Mouse (Mus musculus): ENCODE measurements around the gene Lrrc4.

The Lrrc4 gene

DNA sequence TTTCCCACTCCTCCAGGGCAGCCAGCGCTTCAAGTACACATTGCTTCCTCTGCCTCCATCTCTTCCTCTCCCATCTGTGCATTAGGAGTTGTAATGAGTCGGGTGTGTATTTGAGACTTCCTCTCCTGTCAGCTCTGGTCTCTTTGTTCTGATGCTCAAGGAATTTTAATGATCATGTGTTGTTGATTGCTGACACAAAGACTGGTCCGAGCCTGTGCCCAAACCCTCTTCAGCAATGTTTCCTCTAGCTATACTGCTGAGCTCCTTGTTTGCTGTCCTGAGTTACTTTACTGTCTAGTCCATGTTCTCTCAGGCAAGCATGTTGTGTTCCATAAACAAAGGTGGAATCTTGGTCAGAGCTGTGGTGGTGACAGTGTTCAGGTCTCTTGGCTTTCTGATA is 102.3 kb downstream of the Lrrc4 start:
- no peak for DNase-seq (ENCODE audit: low spot score in 2 of 2)

DNA sequence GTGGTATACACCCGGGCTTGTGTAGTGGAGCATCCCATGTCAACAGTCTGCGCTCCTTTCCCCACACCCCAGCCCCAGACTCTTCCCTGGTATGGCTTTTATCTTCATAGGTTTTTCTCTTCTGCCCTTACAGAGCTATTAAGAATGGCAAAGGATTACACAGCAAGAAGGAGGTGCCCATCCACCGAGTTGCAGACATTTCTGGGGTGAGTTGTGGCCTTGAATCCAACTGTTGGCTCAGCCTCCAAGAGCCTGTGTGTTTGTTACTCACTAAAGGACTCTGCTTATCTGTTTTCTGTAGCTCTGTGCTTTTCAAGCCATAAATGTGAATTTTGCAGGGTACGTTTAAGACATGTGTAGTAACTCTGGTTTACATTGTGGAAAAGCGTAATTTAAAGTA is 106.8 kb downstream of the Lrrc4 start:
- no peak for DNase-seq (ENCODE audit: low spot score in 2 of 2)

DNA sequence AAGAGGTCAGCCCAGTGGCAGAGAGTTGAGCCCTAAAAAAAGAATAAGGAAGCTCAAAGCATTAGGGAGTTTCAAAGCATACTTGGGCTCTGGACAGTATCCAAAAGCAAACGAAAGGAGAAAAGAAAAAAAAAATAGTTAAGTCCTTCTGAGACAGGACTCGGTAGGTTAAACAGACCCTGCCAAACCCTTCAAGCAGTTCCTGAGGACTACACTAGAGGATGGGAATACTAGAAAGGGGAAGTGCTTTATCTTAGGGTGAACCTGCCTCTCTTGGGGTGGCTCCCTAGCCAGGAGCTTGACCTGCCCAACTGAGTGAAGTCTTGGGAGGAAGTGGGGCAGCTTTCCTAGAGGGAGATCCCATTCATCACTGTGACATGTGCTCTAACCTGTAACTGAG is 108.5 kb downstream of the Lrrc4 start:
- DNase-seq (ENCODE audit: low spot score in 2 of 2), result no peak

DNA sequence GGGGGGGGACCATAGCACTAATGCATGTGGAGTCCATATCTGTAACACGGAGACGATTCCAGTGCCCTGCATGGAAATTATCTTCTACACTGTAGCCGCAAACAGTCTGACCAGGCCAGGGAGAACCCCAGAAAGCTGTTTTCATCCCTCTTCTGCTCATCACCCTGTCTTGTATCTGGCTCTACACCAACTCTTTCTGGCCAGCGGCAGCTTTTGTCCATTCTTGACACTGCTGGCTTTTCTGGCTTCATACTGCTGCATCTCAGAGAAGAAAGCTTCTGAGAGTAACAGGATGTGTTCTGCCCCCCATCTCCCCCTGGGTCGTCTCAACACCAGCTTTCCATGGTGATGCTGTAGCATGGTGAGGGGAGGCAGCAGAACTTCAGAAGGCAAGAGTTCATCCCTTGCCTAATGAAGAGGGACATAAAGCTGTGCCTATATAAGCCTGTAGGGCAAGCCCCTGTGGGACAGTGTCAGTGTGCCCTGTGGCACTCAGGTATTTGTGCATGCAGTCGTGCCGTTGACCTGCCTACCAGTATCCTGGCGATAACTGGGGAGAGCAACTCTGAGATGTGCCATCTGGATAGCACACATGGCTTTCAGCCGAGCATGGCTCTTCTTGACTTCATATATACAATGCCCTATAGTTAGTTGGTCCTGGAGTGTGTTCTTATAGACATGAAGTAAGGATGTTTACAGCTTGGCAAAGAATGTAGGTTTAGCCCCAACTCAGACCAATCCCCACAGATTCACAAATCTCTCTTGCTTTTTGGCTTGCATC is 111.0 kb downstream of the Lrrc4 start:
- no peak for DNase-seq (ENCODE audit: low spot score in 2 of 2)

DNA sequence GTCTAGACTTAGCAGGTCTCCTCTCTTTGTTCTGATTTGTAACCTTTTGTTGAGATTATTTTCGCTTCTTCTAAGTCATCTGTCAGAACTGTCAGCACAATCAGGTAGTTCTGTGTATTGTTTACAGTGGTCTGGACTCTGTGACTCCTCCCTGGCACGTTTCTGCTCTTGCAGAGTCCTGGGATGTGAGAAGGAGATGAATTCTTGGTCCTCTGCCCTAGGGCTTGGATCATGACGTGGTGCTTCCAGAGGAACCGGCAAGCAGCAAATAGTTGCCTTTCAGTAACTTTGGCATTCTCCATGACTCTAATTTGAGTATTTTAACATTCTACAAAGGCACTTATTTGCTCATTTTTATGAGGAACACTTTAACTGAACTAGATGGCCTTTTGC is 113.7 kb downstream of the Lrrc4 start:
- DNase-seq (ENCODE audit: low spot score in 2 of 2), result no peak

DNA sequence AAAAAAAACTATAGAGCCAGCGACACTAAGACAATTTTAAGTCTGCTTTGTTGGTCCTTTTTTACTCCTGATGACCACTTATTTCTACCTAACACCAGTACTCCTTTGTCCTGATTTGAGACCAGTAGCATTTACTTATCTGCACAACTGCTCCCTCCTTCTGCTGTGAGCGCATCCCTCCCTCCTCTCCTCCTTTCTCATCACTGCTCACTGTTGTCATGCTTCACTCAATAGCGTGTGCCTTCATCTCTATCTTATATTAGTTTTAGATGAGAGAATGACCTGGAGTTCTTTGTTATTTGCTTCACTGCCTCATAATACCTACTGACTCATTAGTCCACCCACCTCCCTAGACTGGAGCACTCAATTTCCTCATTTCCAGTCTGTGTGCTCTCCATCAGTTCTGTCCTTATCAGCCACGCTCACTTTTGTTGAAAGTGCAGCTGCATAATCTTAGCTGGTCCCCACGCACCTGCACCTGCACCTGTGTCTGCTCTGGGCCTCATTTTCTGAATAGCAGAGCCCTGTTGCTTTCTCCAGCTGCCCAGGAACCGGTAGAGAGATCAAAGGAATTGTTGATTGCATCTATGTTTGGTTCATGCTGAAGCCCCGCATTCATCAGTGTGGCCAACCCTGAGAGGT is 114.2 kb downstream of the Lrrc4 start:
- DNase-seq (ENCODE audit: low spot score in 2 of 2), result no peak

DNA sequence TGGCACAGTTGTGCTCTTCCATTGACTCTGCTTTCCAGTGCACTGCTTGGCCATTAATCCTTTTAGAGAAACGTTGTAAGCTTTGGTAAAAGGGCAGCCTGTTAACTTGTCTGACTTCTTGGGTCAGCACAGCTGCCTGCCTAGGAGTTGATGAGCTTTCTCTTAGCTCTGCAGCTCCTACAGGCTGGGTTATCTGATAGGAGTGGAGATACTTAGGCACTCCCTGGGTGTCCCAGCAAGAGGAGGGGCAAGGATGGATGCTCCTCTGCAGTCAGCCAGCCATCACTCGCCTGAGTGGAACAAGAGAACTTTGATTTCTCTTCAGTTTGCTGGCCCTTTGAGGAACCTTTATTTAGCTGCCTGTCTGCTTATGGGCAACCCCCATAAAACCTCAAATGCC is 121.5 kb downstream of the Lrrc4 start:
- no peak for DNase-seq (ENCODE audit: low spot score in 2 of 2)

DNA sequence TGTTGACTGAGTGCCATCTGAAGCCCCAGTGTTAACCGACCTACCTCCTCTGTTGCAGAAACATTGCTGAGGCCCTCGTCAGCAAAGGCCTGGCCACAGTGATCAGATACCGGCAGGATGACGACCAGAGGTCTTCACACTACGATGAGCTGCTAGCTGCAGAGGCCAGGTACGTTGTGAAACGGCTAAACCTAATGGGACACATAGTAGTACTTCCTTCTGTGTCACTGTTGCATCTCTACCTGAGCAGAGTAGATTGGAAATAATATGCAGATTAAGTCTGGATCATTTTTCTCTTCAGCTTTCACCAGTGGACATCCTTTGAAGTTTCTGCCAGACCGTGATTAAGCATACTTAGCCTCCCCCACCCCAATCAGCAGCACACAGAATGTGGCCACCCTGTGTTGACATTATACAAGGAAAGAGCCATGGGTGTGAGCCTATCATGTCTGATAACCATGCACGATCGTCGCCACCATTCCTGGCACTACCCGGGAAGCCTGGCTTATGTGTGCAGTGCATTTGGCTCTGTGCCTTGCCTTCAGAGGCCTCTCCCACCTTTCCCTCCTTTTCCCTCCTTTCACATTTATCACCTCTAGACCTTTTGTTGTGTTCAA is 124.5 kb downstream of the Lrrc4 start:
- no peak for DNase-seq (ENCODE audit: low spot score in 2 of 2)

DNA sequence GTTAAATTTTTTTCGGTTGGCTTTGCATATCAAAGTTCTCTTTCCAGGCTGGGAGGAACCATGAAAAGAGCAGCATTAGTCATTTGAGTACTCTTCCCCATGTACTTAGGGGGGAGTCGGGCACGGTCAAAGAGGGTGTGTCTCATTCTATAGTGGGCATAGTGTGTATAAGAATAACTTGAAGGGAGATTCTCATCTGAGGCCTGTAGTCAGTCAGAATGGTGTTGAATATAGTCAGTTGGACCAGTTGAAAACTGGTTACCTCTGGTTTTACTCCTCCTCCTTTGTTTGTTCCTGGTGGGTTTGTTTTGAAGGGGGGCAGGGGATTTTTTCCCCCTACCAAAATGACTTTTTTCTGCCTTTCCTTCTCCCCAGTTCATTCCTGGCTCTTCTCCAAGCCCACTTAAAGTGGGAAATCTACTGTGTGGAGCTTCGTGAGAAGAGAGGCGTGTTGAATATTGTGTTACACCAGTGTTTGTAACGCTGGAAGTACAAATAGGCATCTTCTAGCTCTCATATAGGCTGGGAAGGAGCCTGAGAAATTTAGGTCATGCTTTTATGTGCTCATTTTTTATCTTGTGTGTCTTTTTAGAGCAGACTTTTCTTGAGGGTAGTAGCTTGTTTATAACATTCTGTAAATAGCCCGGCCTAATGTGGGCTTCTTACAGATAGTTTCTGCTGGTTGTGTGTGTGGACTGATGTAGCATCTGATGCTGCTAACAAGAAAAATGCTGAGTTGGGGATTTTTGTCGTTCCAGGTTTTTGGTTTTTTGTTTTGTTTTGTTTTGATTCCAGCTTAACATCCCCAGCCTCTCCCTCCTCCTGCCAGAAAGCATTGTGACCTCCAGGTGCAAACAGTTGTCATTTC is 125.2 kb downstream of the Lrrc4 start:
- DNase-seq (ENCODE audit: low spot score in 2 of 2), result no peak

DNA sequence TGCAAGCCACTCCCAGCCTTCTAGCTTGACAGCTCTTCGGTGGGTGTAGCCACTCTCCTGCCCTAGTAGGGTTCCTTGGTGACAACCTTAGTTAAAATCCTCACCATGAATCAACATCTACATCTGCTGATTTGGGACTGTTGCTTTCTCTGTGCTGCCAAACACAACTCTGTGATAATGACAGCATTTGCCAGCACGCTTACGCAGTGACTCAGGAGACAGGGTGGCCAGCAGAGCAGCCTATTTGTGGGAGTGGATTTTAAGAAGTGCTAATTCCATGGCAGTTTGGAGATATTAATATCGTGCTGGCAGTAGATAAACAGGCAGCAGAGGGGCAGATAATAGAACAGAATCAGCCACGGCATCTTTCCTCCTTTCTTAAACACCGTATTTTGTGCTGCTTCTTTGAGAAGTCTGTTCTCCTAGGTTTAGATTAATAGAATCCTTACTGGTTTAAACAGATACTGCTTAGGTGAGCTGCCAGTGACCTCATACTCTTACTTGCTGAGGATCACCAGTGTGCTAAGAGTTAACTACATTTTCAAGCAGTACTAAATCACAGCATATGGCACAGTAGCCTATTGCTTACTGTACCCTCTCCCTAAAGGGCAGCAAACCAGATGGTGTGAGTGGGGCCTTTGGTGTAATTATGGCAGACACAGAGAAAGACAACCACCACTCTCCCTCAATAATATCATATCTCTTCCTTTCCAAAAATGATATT is 126.0 kb downstream of the Lrrc4 start:
- DNase-seq (ENCODE audit: low spot score in 2 of 2), result no peak

DNA sequence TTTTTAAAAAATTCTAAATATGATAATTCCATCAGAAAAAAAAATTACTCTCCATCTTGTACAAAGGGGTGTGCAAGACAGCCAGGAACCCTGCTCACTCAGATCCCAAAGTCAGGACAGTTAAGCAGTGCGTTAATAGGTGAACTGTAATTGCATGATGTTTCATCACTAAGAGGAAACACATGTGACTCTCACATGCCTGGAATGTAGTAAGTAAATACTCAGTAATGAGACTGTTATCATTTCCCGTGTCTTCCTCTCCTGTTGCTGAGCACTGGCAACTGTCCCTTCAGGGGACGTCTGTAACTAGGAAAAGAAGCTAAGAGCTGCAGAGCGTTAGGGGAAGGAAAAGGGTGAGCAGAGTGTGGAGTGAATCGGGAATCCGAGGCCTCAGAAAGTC is 126.9 kb downstream of the Lrrc4 start:
- DNase-seq (ENCODE audit: low spot score in 2 of 2), result no peak

DNA sequence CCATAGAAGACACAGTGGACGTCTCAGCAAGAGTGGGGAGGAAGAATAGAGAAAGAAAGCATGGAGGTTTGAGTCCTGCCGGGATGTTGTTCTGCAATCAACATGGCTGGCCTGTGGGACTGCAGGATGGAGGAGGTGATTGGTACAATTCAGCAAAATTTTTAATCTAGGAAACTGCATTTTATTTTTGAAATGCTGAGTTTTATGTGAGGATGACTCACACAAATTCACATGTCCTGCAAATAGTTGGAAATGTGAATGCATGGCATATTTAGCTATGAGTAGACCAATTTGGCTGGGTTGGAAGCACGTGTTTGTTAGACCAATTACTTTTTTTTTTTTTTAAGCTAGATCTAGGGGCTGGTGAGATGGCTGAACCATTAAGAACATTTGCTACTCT is 134.3 kb downstream of the Lrrc4 start:
- DNase-seq (ENCODE audit: low spot score in 2 of 2), result no peak

DNA sequence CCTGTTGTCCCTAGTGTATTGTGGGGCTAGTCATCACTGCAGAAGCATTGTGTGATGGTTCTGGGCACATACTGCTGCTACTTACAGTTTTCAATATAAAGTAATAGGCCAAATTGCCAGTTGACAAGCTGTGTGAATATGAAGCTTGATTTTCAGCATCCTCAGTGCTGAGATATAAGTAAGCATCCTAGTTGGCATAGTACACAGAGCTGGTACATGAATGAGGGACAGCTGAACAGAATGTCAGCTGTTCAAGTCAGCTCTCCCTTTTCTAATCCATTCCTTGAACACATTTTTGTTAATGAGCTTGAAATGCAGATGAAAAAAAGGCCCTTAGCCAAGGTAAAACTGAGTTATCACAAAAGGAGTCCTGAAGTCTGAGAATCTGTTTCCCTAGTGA is 138.9 kb downstream of the Lrrc4 start:
- no peak for DNase-seq (ENCODE audit: low spot score in 2 of 2)

DNA sequence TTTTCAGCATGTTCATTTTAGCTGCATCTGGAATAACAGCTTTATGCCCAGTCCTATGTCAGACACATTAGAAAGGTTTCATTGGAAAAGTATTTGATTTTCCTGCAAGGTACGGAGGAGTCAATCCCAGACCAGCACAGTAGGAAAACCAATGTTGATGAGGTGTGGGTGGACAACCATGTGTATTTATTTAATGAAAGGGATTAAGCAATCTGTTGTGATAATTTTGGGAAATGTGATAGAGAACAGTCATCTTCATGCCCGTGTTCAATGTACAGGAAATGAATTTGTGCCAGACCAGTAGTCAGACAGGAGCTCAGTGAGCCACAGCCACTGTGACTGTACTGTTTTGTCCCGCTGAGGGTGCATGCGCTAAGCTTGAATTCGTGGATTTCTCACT is 143.8 kb downstream of the Lrrc4 start:
- no peak for DNase-seq (ENCODE audit: low spot score in 2 of 2)

DNA sequence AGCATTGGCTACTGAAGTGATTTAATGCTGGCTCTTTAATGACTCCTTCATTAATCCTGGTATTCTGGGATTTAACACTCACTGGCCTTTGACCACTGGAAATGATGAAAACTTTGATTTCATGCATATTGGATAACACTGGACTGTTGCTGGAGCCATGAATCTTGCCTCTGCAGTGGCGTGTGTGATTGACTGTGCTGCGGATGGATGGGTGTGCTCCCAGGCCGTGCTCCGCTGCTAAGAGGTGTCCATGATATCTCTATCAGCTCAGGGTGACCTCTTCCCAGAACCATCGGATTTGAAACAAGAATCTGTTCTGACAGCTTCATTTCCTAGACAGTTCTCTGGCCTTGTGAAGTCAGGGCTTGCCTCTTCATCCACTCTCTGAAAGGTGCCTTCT is 145.8 kb downstream of the Lrrc4 start:
- DNase-seq (ENCODE audit: low spot score in 2 of 2), result no peak

DNA sequence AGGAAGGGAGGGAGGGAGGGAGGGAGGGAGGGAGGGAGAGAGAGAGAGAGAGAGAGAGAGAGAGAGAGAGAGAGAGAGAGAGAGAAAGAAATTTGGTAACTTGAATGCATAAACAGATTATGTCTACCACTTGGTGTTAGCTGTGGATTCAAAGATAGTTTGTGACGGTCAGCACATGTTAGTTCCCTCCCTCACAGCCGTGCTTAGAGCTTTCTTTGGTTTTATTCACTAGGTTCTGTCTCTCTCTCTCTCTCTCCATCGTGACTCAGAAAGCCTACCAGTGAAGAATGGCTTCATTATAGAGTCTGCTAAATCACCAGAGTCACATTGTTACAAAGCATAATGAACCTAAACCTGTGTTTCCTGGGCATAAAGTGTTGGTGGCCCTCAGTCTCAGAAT is 146.5 kb downstream of the Lrrc4 start:
- no peak for DNase-seq (ENCODE audit: low spot score in 2 of 2)

DNA sequence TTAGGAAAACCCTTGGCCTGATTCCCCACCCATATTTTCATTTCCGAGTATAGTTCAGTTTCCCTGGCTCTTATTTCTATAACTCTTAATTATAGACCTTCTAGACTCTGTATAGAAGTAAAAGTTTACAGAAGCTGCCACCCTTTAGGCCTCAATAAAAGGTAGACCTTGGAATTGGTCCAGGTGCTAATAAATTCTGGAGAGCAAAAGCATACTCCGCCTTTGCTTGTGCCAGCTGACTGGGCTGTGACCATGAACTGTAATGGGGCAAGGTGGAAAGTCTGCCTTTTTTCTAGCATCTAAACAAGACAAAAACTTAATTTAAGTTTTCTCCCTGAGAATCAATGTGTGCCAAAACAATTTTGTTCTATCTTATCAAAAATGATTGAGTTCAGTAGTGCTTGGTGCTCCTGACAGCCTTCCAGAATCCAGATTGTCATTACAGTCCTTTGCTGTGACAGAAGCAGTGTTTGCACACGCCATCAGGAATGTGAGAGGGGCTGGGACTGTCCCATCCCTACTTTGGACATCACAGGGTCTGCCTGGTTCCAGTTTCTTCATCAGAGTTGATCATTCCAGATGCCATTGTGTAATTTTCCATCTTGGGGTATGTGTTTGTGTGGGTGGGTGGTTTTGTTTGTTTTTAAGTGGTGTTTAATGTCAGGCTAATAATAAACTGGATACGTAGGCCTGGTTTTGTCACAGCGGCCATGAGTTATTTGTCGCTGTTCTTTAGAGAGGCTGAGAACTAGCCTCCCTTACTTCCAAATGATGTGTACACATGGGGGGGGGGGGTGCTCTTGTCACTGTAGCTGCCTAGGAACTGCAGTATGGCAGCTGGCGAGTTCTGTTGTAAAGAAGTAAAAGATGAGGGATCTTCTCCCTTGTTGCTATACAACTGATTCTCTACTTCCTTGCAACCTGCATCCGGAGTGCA is 149.8 kb downstream of the Lrrc4 start:
- no peak for DNase-seq (ENCODE audit: low spot score in 2 of 2)

DNA sequence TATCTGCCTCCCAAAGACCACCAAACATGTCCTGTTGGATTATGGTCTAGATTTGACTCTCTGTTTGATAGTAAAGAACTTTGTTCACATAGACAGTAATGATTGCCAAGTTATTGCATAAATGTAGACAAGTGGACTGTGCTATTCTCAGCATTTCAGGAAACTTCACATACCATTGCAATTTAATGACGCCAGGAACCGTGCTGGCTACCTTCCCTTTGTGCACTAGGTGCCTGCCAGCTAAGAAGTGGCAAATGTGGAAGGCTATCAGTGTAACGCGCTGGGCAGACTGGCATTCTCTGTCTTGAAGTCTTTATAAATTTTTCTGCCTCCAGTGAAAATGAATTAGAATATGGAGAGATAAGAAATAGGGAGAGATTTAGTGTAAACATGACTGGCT is 151.0 kb downstream of the Lrrc4 start:
- DNase-seq (ENCODE audit: low spot score in 2 of 2), result no peak

DNA sequence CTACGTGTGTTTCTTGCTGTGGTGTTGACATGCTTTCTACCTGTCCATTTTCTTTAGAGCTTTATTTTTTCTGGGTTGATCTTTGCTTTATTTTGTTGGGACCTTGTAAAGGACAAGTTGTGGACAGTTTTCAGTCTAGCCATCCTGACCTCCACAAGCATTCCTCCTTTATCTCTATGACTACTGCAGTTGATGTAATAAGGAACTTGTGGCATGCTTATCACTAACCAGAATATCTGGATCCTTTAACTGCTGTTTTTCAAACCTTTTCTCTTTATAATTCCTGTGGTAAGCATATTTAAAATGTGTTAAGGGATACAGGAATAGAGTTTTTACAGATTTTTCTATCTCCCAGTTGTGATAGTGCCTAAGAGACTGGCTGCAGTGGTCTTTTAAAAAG is 152.7 kb downstream of the Lrrc4 start:
- no peak for DNase-seq (ENCODE audit: low spot score in 2 of 2)

DNA sequence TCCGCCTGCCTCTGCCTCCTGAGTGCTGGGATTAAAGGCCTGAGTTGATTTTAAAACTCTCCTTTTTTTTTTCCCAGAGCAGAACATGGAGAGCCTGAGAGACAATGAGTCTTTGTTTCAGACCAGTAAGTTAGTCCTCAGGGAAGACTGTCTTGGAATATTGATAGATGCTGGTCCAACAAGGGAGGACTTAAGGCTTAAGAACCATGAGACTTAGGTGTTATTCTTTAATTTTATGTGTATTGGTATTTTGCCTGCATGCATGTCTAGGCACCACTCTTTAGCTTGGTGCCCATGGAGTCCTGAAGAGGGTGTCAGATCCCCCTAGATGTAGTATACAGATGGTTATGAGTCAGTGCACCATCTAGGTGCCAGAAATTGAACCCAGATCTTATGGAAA is 156.9 kb downstream of the Lrrc4 start:
- DNase-seq (ENCODE audit: low spot score in 2 of 2), result no peak

DNA sequence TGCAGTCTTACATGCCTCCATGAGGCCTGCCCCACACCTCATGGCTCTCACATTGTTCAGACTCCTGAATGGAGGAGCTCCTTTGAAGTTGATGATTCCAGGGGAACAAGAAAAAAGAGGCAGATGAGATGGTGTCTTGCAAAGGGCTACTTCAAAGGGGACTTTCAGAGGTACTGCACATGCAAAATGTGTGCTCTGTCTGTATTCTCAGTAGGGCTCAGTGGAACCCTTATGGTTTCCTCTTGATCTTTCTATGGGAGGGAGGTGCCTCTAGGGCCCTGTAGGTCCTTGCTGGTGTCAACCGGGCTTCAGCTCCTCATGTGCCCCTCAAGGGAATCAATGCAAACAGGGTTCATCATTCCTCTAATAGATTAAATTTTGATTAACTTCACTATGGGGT is 159.2 kb downstream of the Lrrc4 start:
- no peak for DNase-seq (ENCODE audit: low spot score in 2 of 2)
